Mouse (Mus musculus): ENCODE results near the gene Hist1h1a. TPM values are rescaled to one million over a fixed set of nuclear protein-coding genes. Genes with fewer than 3 reads are reported as not detected.

Gene Hist1h1a
- polyA plus RNA-seq, 1 experiment from 2014 or later: 1.0 TPM

- Histone ChIP-seq H3K9ac (replicated peaks; ENCODE audit: low read depth, low read length) (no peak overlapping the region), H3K9me3 (ENCODE audit: control insufficient read depth, low read length) (no peaks in the 10 kb centered on the region), H3K4me2 (ENCODE audit: low read length) (no peak overlapping the region), H3K27me3 (replicated peaks; ENCODE audit: control insufficient read depth, insufficient read depth, low read length) (no peaks in the 10 kb centered on the region), H3K36me3 (ENCODE audit: control insufficient read depth, insufficient read depth) (no peaks in the 10 kb centered on the region), H3K27ac (ENCODE audit: low read length) (no peak overlapping the region), H3K4me3 (replicated peaks; ENCODE audit: low read length) (no peak overlapping the region), H3K4me1 (replicated peaks; ENCODE audit: control insufficient read depth, insufficient read depth, low read length) (no peaks in the 10 kb centered on the region)
- no peak for ATAC-seq
- 55% methylated on average over 8 of the region's 8 CpGs for WGBS
Observed at GRCm38 (mm10) chr13:23730479-23730878, 33.0 kb upstream of the Hist1h1a start.

- 25% methylated on average over 8 of the region's 8 CpGs for WGBS
- peak; percentile 62 for ATAC-seq
- H3K27ac ChIP-seq (ENCODE audit: low read length): no peak overlapping the region
Observed at GRCm38 (mm10) chr13:23732156-23732804, 31.2 kb upstream of the Hist1h1a start.

GRCm38 (mm10) chr13:23737091-23737490 is 26.4 kb upstream of the Hist1h1a start:
- ATAC-seq: no peak
- 82% methylated on average over 5 of the region's 5 CpGs for WGBS
- no peak overlapping the region for H3K9ac ChIP-seq (replicated peaks; ENCODE audit: low read depth, low read length)
- no peak overlapping the region for H3K27ac ChIP-seq (ENCODE audit: low read length)
- H3K4me3 ChIP-seq (replicated peaks; ENCODE audit: low read length): no peak overlapping the region
- no peak overlapping the region for H3K4me2 ChIP-seq (ENCODE audit: low read length)
- no peaks in the 10 kb centered on the region for H3K9me3 ChIP-seq (ENCODE audit: control insufficient read depth, low read length)
- H3K27me3 ChIP-seq (replicated peaks; ENCODE audit: control insufficient read depth, insufficient read depth, low read length): no peaks in the 10 kb centered on the region
- H3K4me1 ChIP-seq (replicated peaks; ENCODE audit: control insufficient read depth, insufficient read depth, low read length): peaks cover 16% of the 10 kb centered on the region
- no peaks in the 10 kb centered on the region for H3K36me3 ChIP-seq (ENCODE audit: control insufficient read depth, insufficient read depth)

More at GRCm38 (mm10) chr13:23732156-23732804, 31.2 kb upstream of the Hist1h1a start:
- Histone ChIP-seq H3K4me3 (replicated peaks; ENCODE audit: low read length) (no peak overlapping the region), H3K4me1 (replicated peaks; ENCODE audit: control insufficient read depth, insufficient read depth, low read length) (no peaks in the 10 kb centered on the region), H3K36me3 (ENCODE audit: control insufficient read depth, insufficient read depth) (no peaks in the 10 kb centered on the region), H3K27me3 (replicated peaks; ENCODE audit: control insufficient read depth, insufficient read depth, low read length) (no peaks in the 10 kb centered on the region), H3K9ac (replicated peaks; ENCODE audit: low read depth, low read length) (no peak overlapping the region), H3K9me3 (ENCODE audit: control insufficient read depth, low read length) (no peaks in the 10 kb centered on the region), H3K4me2 (ENCODE audit: low read length) (no peak overlapping the region)

GRCm38 (mm10) chr13:23738041-23738440 is 25.4 kb upstream of the Hist1h1a start:
- peak overlapping the region; percentile 34; the same call in 1 of the 2 replicates for H3K9ac ChIP-seq (replicated peaks; ENCODE audit: low read depth, low read length)
- ATAC-seq: no peak
- no peaks in the 10 kb centered on the region for H3K27me3 ChIP-seq (replicated peaks; ENCODE audit: control insufficient read depth, insufficient read depth, low read length)
- no peaks in the 10 kb centered on the region for H3K36me3 ChIP-seq (ENCODE audit: control insufficient read depth, insufficient read depth)
- H3K4me3 ChIP-seq (replicated peaks; ENCODE audit: low read length): peak overlapping the region; percentile 67
- H3K4me2 ChIP-seq (ENCODE audit: low read length): peak overlapping the region; percentile 97
- peaks cover 16% of the 10 kb centered on the region for H3K4me1 ChIP-seq (replicated peaks; ENCODE audit: control insufficient read depth, insufficient read depth, low read length)
- 25% methylated on average over 4 of the region's 4 CpGs for WGBS
- H3K27ac ChIP-seq (ENCODE audit: low read length): peak overlapping the region; percentile 90
- H3K9me3 ChIP-seq (ENCODE audit: control insufficient read depth, low read length): no peaks in the 10 kb centered on the region

GRCm38 (mm10) chr13:23738677-23739068 is 24.8 kb upstream of the Hist1h1a start, which contains the start of gene Hist1h1c:
Hist1h1c (plus strand) TSS chr13:23738808.
- H3K4me3 ChIP-seq (replicated peaks; ENCODE audit: low read length): peak within 1 kb of the TSS; percentile 67
- peak within 1 kb of the TSS; percentile 58 for H3K9ac ChIP-seq (replicated peaks; ENCODE audit: low read depth, low read length)
- H3K36me3 ChIP-seq (ENCODE audit: control insufficient read depth, insufficient read depth): no peaks in the 10 kb centered on the region
- peak within 1 kb of the TSS; percentile 97 for H3K4me2 ChIP-seq (ENCODE audit: low read length)
- peaks cover 16% of the 10 kb centered on the region for H3K4me1 ChIP-seq (replicated peaks; ENCODE audit: control insufficient read depth, insufficient read depth, low read length)
- H3K9me3 ChIP-seq (ENCODE audit: control insufficient read depth, low read length): no peaks in the 10 kb centered on the region
- ATAC-seq: peak; percentile 95
- H3K27ac ChIP-seq (ENCODE audit: low read length): peak within 1 kb of the TSS; percentile 90
- H3K27me3 ChIP-seq (replicated peaks; ENCODE audit: control insufficient read depth, insufficient read depth, low read length): no peaks in the 10 kb centered on the region
- WGBS: under 1% methylated on average over 30 of the region's 38 CpGs

- Histone ChIP-seq H3K27me3 (replicated peaks; ENCODE audit: control insufficient read depth, insufficient read depth, low read length) (no peaks in the 10 kb centered on the region), H3K4me3 (replicated peaks; ENCODE audit: low read length) (peak overlapping the region; percentile 67), H3K27ac (ENCODE audit: low read length) (peak overlapping the region; percentile 90), H3K4me2 (ENCODE audit: low read length) (peak overlapping the region; percentile 97), H3K9ac (replicated peaks; ENCODE audit: low read depth, low read length) (peak overlapping the region; percentile 58), H3K4me1 (replicated peaks; ENCODE audit: control insufficient read depth, insufficient read depth, low read length) (peaks cover 16% of the 10 kb centered on the region), H3K36me3 (ENCODE audit: control insufficient read depth, insufficient read depth) (no peaks in the 10 kb centered on the region), H3K9me3 (ENCODE audit: control insufficient read depth, low read length) (no peaks in the 10 kb centered on the region)
- peak; percentile 89 for ATAC-seq
- WGBS: under 1% methylated on average over 39 of the region's 39 CpGs
Observed at GRCm38 (mm10) chr13:23739069-23739921, 24.2 kb upstream of the Hist1h1a start.

- Histone ChIP-seq H3K27ac (ENCODE audit: low read length) (peak overlapping the region; percentile 90), H3K36me3 (ENCODE audit: control insufficient read depth, insufficient read depth) (no peaks in the 10 kb centered on the region), H3K27me3 (replicated peaks; ENCODE audit: control insufficient read depth, insufficient read depth, low read length) (no peaks in the 10 kb centered on the region), H3K4me3 (replicated peaks; ENCODE audit: low read length) (peak overlapping the region; percentile 67), H3K4me1 (replicated peaks; ENCODE audit: control insufficient read depth, insufficient read depth, low read length) (peaks cover 16% of the 10 kb centered on the region), H3K9ac (replicated peaks; ENCODE audit: low read depth, low read length) (peak overlapping the region; percentile 58), H3K9me3 (ENCODE audit: control insufficient read depth, low read length) (no peaks in the 10 kb centered on the region), H3K4me2 (ENCODE audit: low read length) (peak overlapping the region; percentile 97)
- no peak for ATAC-seq
- WGBS: under 1% methylated on average over 14 of the region's 14 CpGs
Observed at GRCm38 (mm10) chr13:23739922-23740252, 23.6 kb upstream of the Hist1h1a start.

- Histone ChIP-seq H3K36me3 (ENCODE audit: control insufficient read depth, insufficient read depth) (no peaks in the 10 kb centered on the region), H3K4me2 (ENCODE audit: low read length) (peak overlapping the region; percentile 97), H3K4me3 (replicated peaks; ENCODE audit: low read length) (peak overlapping the region; percentile 67), H3K27ac (ENCODE audit: low read length) (peak overlapping the region; percentile 90), H3K27me3 (replicated peaks; ENCODE audit: control insufficient read depth, insufficient read depth, low read length) (no peaks in the 10 kb centered on the region), H3K4me1 (replicated peaks; ENCODE audit: control insufficient read depth, insufficient read depth, low read length) (peaks cover 16% of the 10 kb centered on the region), H3K9ac (replicated peaks; ENCODE audit: low read depth, low read length) (peak overlapping the region; percentile 58), H3K9me3 (ENCODE audit: control insufficient read depth, low read length) (no peaks in the 10 kb centered on the region)
- WGBS: 35% methylated on average over 13 of the region's 13 CpGs
- no peak for ATAC-seq
Observed at GRCm38 (mm10) chr13:23740256-23740840, 23.1 kb upstream of the Hist1h1a start.

GRCm38 (mm10) chr13:23740910-23741309 is 22.6 kb upstream of the Hist1h1a start:
- no peak for ATAC-seq
- Histone ChIP-seq H3K27ac (ENCODE audit: low read length) (no peak overlapping the region), H3K9me3 (ENCODE audit: control insufficient read depth, low read length) (no peaks in the 10 kb centered on the region), H3K4me1 (replicated peaks; ENCODE audit: control insufficient read depth, insufficient read depth, low read length) (peaks cover 16% of the 10 kb centered on the region), H3K27me3 (replicated peaks; ENCODE audit: control insufficient read depth, insufficient read depth, low read length) (no peaks in the 10 kb centered on the region), H3K4me2 (ENCODE audit: low read length) (no peak overlapping the region), H3K9ac (replicated peaks; ENCODE audit: low read depth, low read length) (no peak overlapping the region), H3K4me3 (replicated peaks; ENCODE audit: low read length) (no peak overlapping the region), H3K36me3 (ENCODE audit: control insufficient read depth, insufficient read depth) (no peaks in the 10 kb centered on the region)
- WGBS: 70% methylated on average over 5 of the region's 5 CpGs
